Mouse (Mus musculus) neural tube, embryonic 14.5 days (tissue): Measurements from ENCODE around the gene Erg. TPM values are rescaled to one million over a fixed set of nuclear protein-coding genes. Genes with fewer than 3 reads are reported as not detected.

Experiments used
- ATAC-seq: fragments of 200-750 bp; cut with Nextera tagmentation; 2 replicates; pipeline ENCODE4 v1.8.0; 2017; ENCODE audit warnings: low read depth, mild to moderate bottlenecking, moderate TSS enrichment, moderate library complexity
- H3K27ac ChIP-seq: fragments of 300-500 bp; sonication (generic); 2 replicates; pipeline ENCODE4 v1.5.1; 2014; ENCODE audit warnings: low read depth, mild to moderate bottlenecking, control low read depth, low read length, moderate library complexity, mixed read lengths
- H3K27me3 ChIP-seq: fragments of 300-500 bp; sonication (generic); 2 replicates; pipeline ENCODE4 v1.6.1; 2014; ENCODE audit warnings: low read length; ENCODE audit not compliant: control insufficient read depth, insufficient read depth
- H3K36me3 ChIP-seq: fragments of 300-500 bp; sonication (generic); 2 replicates; pipeline ENCODE4 v1.6.1; 2014; ENCODE audit warnings: low read length, mixed read lengths; ENCODE audit not compliant: control insufficient read depth, insufficient read depth
- H3K4me1 ChIP-seq: fragments of 300-500 bp; sonication (generic); 2 replicates; pipeline ENCODE4 v1.6.1; 2014; ENCODE audit warnings: low read length; ENCODE audit not compliant: control insufficient read depth, insufficient read depth
- H3K4me2 ChIP-seq: fragments of 300-500 bp; sonication (generic); 2 replicates; pipeline ENCODE4 v1.6.1; 2014; ENCODE audit warnings: mild to moderate bottlenecking, low read depth, low read length, control low read depth
- H3K4me3 ChIP-seq: fragments of 300-500 bp; sonication (generic); 2 replicates; pipeline ENCODE4 v1.5.1; 2014; ENCODE audit warnings: low read depth, low read length, control low read depth, mixed read lengths
- H3K9ac ChIP-seq: fragments of 300-500 bp; sonication (generic); replicated peaks from 2 replicates; pipeline ENCODE4 v1.6.1; 2014; ENCODE audit warnings: low read depth, mild to moderate bottlenecking, control low read depth, low read length, mixed read lengths
- H3K9me3 ChIP-seq: fragments of 300-500 bp; sonication (generic); 2 replicates; pipeline ENCODE4 v1.6.1; 2016; ENCODE audit warnings: low read length; ENCODE audit not compliant: control insufficient read depth
- WGBS: fragments of 180-500 bp; shearing (Covaris S2); extraction: QIAGEN DNeasy Blood & Tissue Kit; methylation state at CpG from one replicate; pipeline ENCODE4 v1.1.7; 2014; 5-methylcytosine and 5-hydroxymethylcytosine counted together
- polyA plus RNA-seq: library from polyadenylated mRNA; unstranded; fragments of >200 nt; fragmentation: Nextera tagmentation; extraction: Ambion mirVana; gene quantifications from 2 replicates; pipeline ENCODE4 v1.2.1, GENCODE M21; 2014

Erg gene
- polyA plus RNA-seq, 1 experiment from 2014 or later = 0.95 TPM

DNA sequence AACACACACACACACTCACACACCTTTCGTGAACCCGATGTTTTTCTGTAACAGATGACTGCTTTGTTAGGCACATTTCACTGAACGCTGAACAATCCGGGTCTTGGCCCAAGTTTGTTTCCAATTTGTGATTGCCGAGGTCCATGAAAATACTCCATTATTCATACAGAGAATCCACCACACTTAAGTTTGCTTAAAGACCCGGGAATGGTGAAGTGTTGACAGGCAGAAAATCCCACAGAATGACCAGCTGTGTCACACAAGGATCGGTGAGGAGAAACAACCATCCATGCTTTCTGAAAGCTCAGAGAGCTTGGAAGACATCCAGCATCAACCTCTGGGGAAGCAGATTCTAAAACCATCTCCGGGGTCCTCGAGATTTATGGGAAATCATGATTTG is 171.0 kb downstream of the Erg start:
- Histone ChIP-seq H3K4me2 (no peak overlapping the region), H3K27me3 (no peaks in the 10 kb centered on the region), H3K27ac (no peak overlapping the region), H3K9ac (no peak overlapping the region), H3K4me1 (no peaks in the 10 kb centered on the region), H3K9me3 (no peaks in the 10 kb centered on the region), H3K4me3 (no peak overlapping the region), H3K36me3 (no peaks in the 10 kb centered on the region)
- 70% methylated on average over 9 of the region's 9 CpGs for WGBS
- ATAC-seq = no peak

DNA sequence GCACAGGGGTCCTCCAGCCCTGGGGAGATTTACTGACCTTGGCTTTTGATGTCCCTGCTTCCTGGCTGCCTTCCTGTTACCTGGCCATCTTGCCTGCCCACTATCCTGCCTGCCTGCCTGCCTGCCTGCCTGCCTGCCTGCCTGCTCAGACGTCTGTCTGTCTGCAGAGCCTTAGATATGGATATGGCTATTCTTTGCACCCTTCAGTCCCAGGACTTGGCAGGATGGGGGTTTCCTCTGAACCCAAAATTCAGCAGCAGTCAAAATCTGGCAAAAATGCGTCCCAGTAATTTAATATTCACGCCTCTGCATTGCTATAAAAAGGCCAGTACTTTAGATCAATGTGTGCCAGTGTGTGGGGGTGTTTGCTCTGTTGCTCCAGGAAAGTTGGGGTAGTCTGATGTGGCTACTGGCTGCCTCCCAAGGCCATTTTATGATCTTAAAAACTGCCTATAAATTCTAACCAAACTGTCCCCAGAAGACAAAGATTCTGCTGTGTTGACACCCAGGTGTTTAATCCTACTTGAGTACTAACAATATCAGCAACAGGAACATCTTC is 172.9 kb downstream of the Erg start:
- H3K9me3 ChIP-seq = no peaks in the 10 kb centered on the region
- no peak overlapping the region for H3K4me3 ChIP-seq
- no peak overlapping the region for H3K9ac ChIP-seq
- WGBS = 75% methylated on average over 3 of the region's 3 CpGs
- no peak for ATAC-seq
- no peaks in the 10 kb centered on the region for H3K4me1 ChIP-seq
- no peaks in the 10 kb centered on the region for H3K27me3 ChIP-seq
- no peak overlapping the region for H3K4me2 ChIP-seq
- no peaks in the 10 kb centered on the region for H3K36me3 ChIP-seq
- no peak overlapping the region for H3K27ac ChIP-seq

DNA sequence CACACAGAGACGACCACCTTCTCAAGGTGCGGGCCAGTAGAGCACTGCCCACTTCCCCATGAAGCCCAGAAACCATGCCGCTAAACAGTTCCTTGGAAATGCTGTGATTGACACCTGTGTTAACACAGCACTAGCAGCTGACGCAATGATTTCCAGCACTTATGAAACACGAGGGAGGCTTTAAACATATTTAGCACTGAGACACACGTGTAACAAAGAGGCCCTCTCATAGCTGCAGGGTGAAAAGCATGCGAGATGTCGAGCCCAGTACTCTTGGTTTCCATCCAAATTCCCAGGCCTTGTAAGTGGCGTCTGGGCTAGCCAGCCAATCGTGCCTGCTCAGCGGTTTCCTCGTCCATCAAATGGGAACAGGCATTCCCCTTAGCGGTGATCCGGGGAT is 178.3 kb downstream of the Erg start:
- no peak overlapping the region for H3K9ac ChIP-seq
- no peak overlapping the region for H3K27ac ChIP-seq
- no peaks in the 10 kb centered on the region for H3K4me1 ChIP-seq
- no peak for ATAC-seq
- H3K4me2 ChIP-seq = no peak overlapping the region
- WGBS = 57% methylated on average over 14 of the region's 14 CpGs
- H3K4me3 ChIP-seq = no peak overlapping the region
- no peaks in the 10 kb centered on the region for H3K36me3 ChIP-seq
- no peaks in the 10 kb centered on the region for H3K9me3 ChIP-seq
- H3K27me3 ChIP-seq = no peaks in the 10 kb centered on the region

DNA sequence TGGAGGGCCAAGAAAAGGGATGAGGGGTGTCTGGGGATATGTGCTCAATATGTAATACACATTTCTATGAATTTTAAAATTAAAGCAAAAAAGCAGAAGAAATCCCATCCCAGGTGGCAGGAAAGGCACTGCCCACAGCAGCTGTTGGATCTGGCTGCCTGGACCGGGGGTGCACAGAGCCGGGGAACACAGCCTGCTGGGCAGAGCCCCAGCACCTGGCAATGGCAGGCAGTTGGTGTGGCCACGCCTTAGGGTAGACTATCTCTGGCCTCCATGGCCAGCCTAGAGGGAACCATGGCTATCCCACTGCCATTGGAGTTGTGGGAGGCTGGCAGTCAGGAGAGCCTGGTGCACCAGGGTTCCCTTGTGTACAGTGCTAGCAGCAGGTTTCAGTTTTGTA is 180.9 kb downstream of the Erg start:
- H3K27me3 ChIP-seq = no peaks in the 10 kb centered on the region
- H3K9ac ChIP-seq = no peak overlapping the region
- H3K9me3 ChIP-seq = no peaks in the 10 kb centered on the region
- H3K4me3 ChIP-seq = no peak overlapping the region
- H3K27ac ChIP-seq = no peak overlapping the region
- H3K36me3 ChIP-seq = no peaks in the 10 kb centered on the region
- no peak overlapping the region for H3K4me2 ChIP-seq
- H3K4me1 ChIP-seq = no peaks in the 10 kb centered on the region
- ATAC-seq = no peak
- WGBS = 94% methylated on average over 3 of the region's 3 CpGs

DNA sequence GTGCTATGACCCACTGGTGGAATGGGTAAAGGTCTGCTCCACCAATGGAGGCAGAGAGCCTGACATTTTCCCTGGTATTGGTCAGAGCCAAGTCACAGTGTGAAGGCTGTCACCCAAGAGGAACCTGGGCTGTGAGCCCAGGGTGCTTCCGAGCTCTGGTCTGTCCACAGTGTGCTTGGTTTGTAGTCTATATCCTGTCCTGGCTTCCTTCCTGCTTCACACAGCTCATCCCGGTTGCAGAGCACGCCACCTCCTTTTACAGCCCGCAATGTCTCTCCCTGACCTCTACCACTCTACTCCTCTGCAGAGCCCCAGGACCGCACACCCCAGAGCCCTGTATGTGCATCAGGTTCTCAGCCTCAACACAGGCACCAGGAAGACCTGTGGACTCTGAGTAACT is 182.9 kb downstream of the Erg start:
- Histone ChIP-seq H3K4me3 (no peak overlapping the region), H3K36me3 (no peaks in the 10 kb centered on the region), H3K27me3 (no peaks in the 10 kb centered on the region), H3K9me3 (no peaks in the 10 kb centered on the region), H3K27ac (no peak overlapping the region), H3K4me1 (no peaks in the 10 kb centered on the region), H3K9ac (no peak overlapping the region), H3K4me2 (no peak overlapping the region)
- no peak for ATAC-seq
- 88% methylated on average over 5 of the region's 5 CpGs for whole genome bisulfite sequencing

DNA sequence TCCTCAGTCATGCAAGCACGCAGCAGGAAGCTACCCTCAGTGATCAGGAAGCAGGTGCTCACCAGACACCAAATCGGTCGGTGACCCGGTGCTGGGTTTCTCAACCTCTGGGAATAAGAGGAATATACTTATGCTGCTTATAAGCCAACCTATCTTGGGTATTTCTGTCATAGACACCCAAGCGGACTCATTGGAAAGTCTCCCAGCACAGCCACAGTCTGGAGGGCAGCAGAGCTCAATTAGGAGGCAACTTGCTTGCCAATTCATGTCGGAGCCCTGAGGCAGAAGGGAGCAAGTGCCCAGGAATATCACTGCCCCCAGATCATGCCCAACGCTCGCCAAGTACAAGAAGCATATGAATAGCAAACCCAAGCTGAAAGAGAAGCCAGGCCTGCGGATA is 184.5 kb downstream of the Erg start:
- Histone ChIP-seq H3K4me2 (no peak overlapping the region), H3K9ac (no peak overlapping the region), H3K36me3 (no peaks in the 10 kb centered on the region), H3K27ac (no peak overlapping the region), H3K4me1 (no peaks in the 10 kb centered on the region), H3K4me3 (no peak overlapping the region), H3K9me3 (no peaks in the 10 kb centered on the region), H3K27me3 (no peaks in the 10 kb centered on the region)
- no peak for ATAC-seq
- 82% methylated on average over 9 of the region's 9 CpGs for WGBS

- H3K27ac ChIP-seq = no peak overlapping the region
- no peaks in the 10 kb centered on the region for H3K9me3 ChIP-seq
- no peak overlapping the region for H3K4me2 ChIP-seq
- no peaks in the 10 kb centered on the region for H3K4me1 ChIP-seq
- no peaks in the 10 kb centered on the region for H3K36me3 ChIP-seq
- no peak overlapping the region for H3K9ac ChIP-seq
- WGBS = 51% methylated on average over 11 of the region's 11 CpGs
- H3K4me3 ChIP-seq = no peak overlapping the region
- H3K27me3 ChIP-seq = no peaks in the 10 kb centered on the region
- ATAC-seq = no peak
Measured at GRCm38 (mm10) chr16:95398761-95399343, 187.5 kb downstream of the Erg start.

- WGBS = 83% methylated on average over 1 of the region's 1 CpGs
- H3K4me3 ChIP-seq = no peak overlapping the region
- no peak overlapping the region for H3K9ac ChIP-seq
- no peaks in the 10 kb centered on the region for H3K4me1 ChIP-seq
- H3K4me2 ChIP-seq = no peak overlapping the region
- H3K36me3 ChIP-seq = no peaks in the 10 kb centered on the region
- no peaks in the 10 kb centered on the region for H3K27me3 ChIP-seq
- no peak for ATAC-seq
- no peaks in the 10 kb centered on the region for H3K9me3 ChIP-seq
- H3K27ac ChIP-seq = no peak overlapping the region
Measured at GRCm38 (mm10) chr16:95390787-95391186, 195.6 kb downstream of the Erg start.

- Histone ChIP-seq H3K27ac (no peak overlapping the region), H3K4me2 (no peak overlapping the region), H3K9ac (no peak overlapping the region), H3K9me3 (no peaks in the 10 kb centered on the region), H3K27me3 (no peaks in the 10 kb centered on the region), H3K4me3 (no peak overlapping the region), H3K4me1 (no peaks in the 10 kb centered on the region), H3K36me3 (no peaks in the 10 kb centered on the region)
- ATAC-seq = no peak
- 89% methylated on average over 4 of the region's 4 CpGs for WGBS
Measured at GRCm38 (mm10) chr16:95388811-95389529, 197.4 kb downstream of the Erg start.
